ENCODE assay signal across 13 mouse cellular contexts in genomic region chr11:115614346-115615107, GRCm38 (mm10). TPM values are rescaled to one million over a fixed set of nuclear protein-coding genes. Genes with fewer than 3 reads are reported as not detected.
DNase-seq lines count a peak whose midpoint lies in the region; ATAC-seq and TF ChIP-seq lines count a peak whose summit lies in the region.
"Had no signal": no experiment of that assay in that cellular context is flagged by ENCODE, and none has a peak within 500 bp of the region (broad histone marks: within the 10 kb centered on the region; RNA-seq: fewer than 3 reads in every experiment).

No protein-coding gene starts in this region.

- TF ChIP-seq CTCF in testis, adult 2 months (IDR thresholded peaks at IDR 0.05; ENCODE audit: control insufficient read depth, insufficient read depth, insufficient replicate concordance, low read depth, low read length): no peak

- peaks cover 17% of the 10 kb centered on the region for H3K4me1 ChIP-seq in intestine, embryonic 14.5 days (replicated peaks; ENCODE audit: control insufficient read depth, insufficient read depth, low read length)
- peaks cover 15% of the 10 kb centered on the region for H3K4me1 ChIP-seq in intestine, embryonic 16.5 days (ENCODE audit: control insufficient read depth, insufficient read depth, low read length)
- H3K4me1 ChIP-seq in testis, adult 2 months (ENCODE audit: control insufficient read depth, insufficient read depth, low read length): peaks cover 8% of the 10 kb centered on the region

- TF ChIP-seq POLR2A in testis, adult 2 months (IDR thresholded peaks at IDR 0.05; ENCODE audit: control insufficient read depth, low read depth, low read length): 0 out of 2 replicates have a peak, but pooled peaks have one; percentile 26

- DNase-seq in cerebellum, adult 11-12 months: peak; percentile 54
- DNase-seq in cerebellum, postnatal 4 days (ENCODE audit: low spot score in 2 of 2): no peak
- DNase-seq in intestine, embryonic 14.5 days (ENCODE audit: low spot score): no peak
- no peak for DNase-seq in testis, postnatal 14 days (ENCODE audit: low spot score)
- DNase-seq in gastrocnemius, postnatal 10 days: no peak
- DNase-seq: layer of hippocampus, postnatal 36 days; lung, postnatal 10 days; right cerebral cortex, postnatal 4 days; thymus, adult 2 months had no signal

- H3K9ac ChIP-seq in intestine, embryonic 14.5 days (ENCODE audit: low read length): no peak overlapping the region
- H3K9ac ChIP-seq in intestine, embryonic 16.5 days (ENCODE audit: low read depth, low read length): no peak overlapping the region

- no peaks in the 10 kb centered on the region for H3K9me3 ChIP-seq in intestine, embryonic 14.5 days (ENCODE audit: control insufficient read depth, low read length)
- H3K9me3 ChIP-seq in intestine, embryonic 16.5 days (ENCODE audit: control insufficient read depth, low read length): no peaks in the 10 kb centered on the region
- H3K9me3 ChIP-seq: limb, embryonic 13.5 days had no signal

- no peak for ATAC-seq in intestine, embryonic 14.5 days (replicated peaks; ENCODE audit: low FRiP score, low TSS enrichment, low read depth)
- ATAC-seq in intestine, embryonic 16.5 days: no peak
- no peak for ATAC-seq in activated CD4-positive, CD25-positive, alpha-beta regulatory T cell, adult 4 months

- H3K36me3 ChIP-seq in intestine, embryonic 14.5 days (ENCODE audit: control insufficient read depth, insufficient read depth, low read length): peaks cover 28% of the 10 kb centered on the region
- no peaks in the 10 kb centered on the region for H3K36me3 ChIP-seq in intestine, embryonic 16.5 days (ENCODE audit: control insufficient read depth, insufficient read depth, low read length)
- H3K36me3 ChIP-seq in testis, adult 2 months (ENCODE audit: control insufficient read depth, insufficient read depth, low read length): peaks cover 3% of the 10 kb centered on the region

- H3K27ac ChIP-seq in intestine, embryonic 14.5 days (ENCODE audit: low read depth): peak overlapping the region; percentile 27; the same call in 1 of the 2 replicates
- no peak overlapping the region for H3K27ac ChIP-seq in intestine, embryonic 16.5 days (ENCODE audit: low read length)
- H3K27ac ChIP-seq in testis, adult 2 months (ENCODE audit: control insufficient read depth, insufficient read depth, low read depth, low read length): no peak overlapping the region; the same call in 1 of the 2 replicates
- H3K27ac ChIP-seq: limb, embryonic 13.5 days had no signal

- 81% methylated on average over 10 of the region's 10 CpGs for WGBS in intestine, embryonic 14.5 days
- WGBS in intestine, embryonic 16.5 days: 85% methylated on average over 10 of the region's 10 CpGs

- H3K4me3 ChIP-seq in intestine, embryonic 14.5 days (ENCODE audit: low read depth, low read length): no peak overlapping the region
- H3K4me3 ChIP-seq in intestine, embryonic 16.5 days (ENCODE audit: low read length): no peak overlapping the region
- no peak overlapping the region for H3K4me3 ChIP-seq in testis, adult 2 months (ENCODE audit: control insufficient read depth, low read depth, low read length)
- H3K4me3 ChIP-seq: limb, embryonic 13.5 days had no signal

- no peak overlapping the region for H3K4me2 ChIP-seq in intestine, embryonic 14.5 days (ENCODE audit: low read length)
- H3K4me2 ChIP-seq in intestine, embryonic 16.5 days (ENCODE audit: low read depth, low read length): no peak overlapping the region

- H3K27me3 ChIP-seq in intestine, embryonic 14.5 days (replicated peaks; ENCODE audit: control insufficient read depth, insufficient read depth, low read length): no peaks in the 10 kb centered on the region
- no peaks in the 10 kb centered on the region for H3K27me3 ChIP-seq in intestine, embryonic 16.5 days (replicated peaks; ENCODE audit: control insufficient read depth, insufficient read depth, low read length)
- H3K27me3 ChIP-seq in testis, adult 2 months (ENCODE audit: control insufficient read depth, insufficient read depth, low read length): no peaks in the 10 kb centered on the region
- H3K27me3 ChIP-seq: limb, embryonic 13.5 days had no signal

RNA-seq across cellular contexts. Expression of gene Mif4gd, which starts 1.8 kb away (rescaled TPM):
- polyA plus RNA-seq in intestine, embryonic 14.5 days (2014; fragmentation: Nextera tagmentation; extraction: Ambion mirVana): 26.2 and 28.3 TPM in 2 replicates
- 33.5 and 34.5 TPM in 2 replicates for polyA plus RNA-seq in intestine, embryonic 16.5 days (2015; fragmentation: Nextera tagmentation; extraction: Ambion mirVana)
- polyA plus RNA-seq in testis, adult 2 months (2012; rRNA removed): 383 and 445 TPM in 2 replicates
- 100 to 1,000 TPM; 230 to 231 TPM for polyA plus RNA-seq in activated CD4-positive, CD25-positive, alpha-beta regulatory T cell, adult 4 months (2017; shearing (Covaris generic))
- 10 to 100 TPM; 38.3 to 38.7 TPM for total RNA-seq in gastrocnemius, postnatal 10 days (2021)

RNA-seq across cellular contexts. Expression of gene Gga3, which starts 10.7 kb away (rescaled TPM):
- 19.2 and 20.8 TPM in 2 replicates for polyA plus RNA-seq in intestine, embryonic 14.5 days (2014; fragmentation: Nextera tagmentation; extraction: Ambion mirVana)
- 16.8 and 18.8 TPM in 2 replicates for polyA plus RNA-seq in intestine, embryonic 16.5 days (2015; fragmentation: Nextera tagmentation; extraction: Ambion mirVana)
- polyA plus RNA-seq in testis, adult 2 months (2012; rRNA removed): 19.8 and 21.1 TPM in 2 replicates
- polyA plus RNA-seq in activated CD4-positive, CD25-positive, alpha-beta regulatory T cell, adult 4 months (2017; shearing (Covaris generic)): 10 to 100 TPM; 23.1 to 26.5 TPM
- total RNA-seq in gastrocnemius, postnatal 10 days (2021): 10 to 100 TPM in 1 of 2 experiments, 1 to 10 TPM in 1; 9.3 to 21.6 TPM

RNA-seq across cellular contexts. Expression of gene Mrps7, which starts 10.8 kb away (rescaled TPM):
- 94.0 and 105 TPM in 2 replicates for polyA plus RNA-seq in intestine, embryonic 14.5 days (2014; fragmentation: Nextera tagmentation; extraction: Ambion mirVana)
- 90.0 and 103 TPM in 2 replicates for polyA plus RNA-seq in intestine, embryonic 16.5 days (2015; fragmentation: Nextera tagmentation; extraction: Ambion mirVana)
- polyA plus RNA-seq in testis, adult 2 months (2012; rRNA removed): 9.3 and 10.9 TPM in 2 replicates
- polyA plus RNA-seq in activated CD4-positive, CD25-positive, alpha-beta regulatory T cell, adult 4 months (2017; shearing (Covaris generic)): 10 to 100 TPM; 28.2 to 29.8 TPM
- 10 to 100 TPM; 61.1 to 71.6 TPM for total RNA-seq in gastrocnemius, postnatal 10 days (2021)

RNA-seq across cellular contexts. Expression of gene Slc25a19, which starts 13.6 kb away (rescaled TPM):
- 23.3 and 26.4 TPM in 2 replicates for polyA plus RNA-seq in intestine, embryonic 14.5 days (2014; fragmentation: Nextera tagmentation; extraction: Ambion mirVana)
- polyA plus RNA-seq in intestine, embryonic 16.5 days (2015; fragmentation: Nextera tagmentation; extraction: Ambion mirVana): 30.3 and 31.3 TPM in 2 replicates
- 33.7 and 35.8 TPM in 2 replicates for polyA plus RNA-seq in testis, adult 2 months (2012; rRNA removed)
- polyA plus RNA-seq in activated CD4-positive, CD25-positive, alpha-beta regulatory T cell, adult 4 months (2017; shearing (Covaris generic)): 10 to 100 TPM; 68.7 to 90.3 TPM
- total RNA-seq in gastrocnemius, postnatal 10 days (2021): 10 to 100 TPM; 39.7 to 40.0 TPM

RNA-seq across cellular contexts. Expression of gene Nup85, which starts 50.3 kb away (rescaled TPM):
- 192 TPM in 2 replicates for polyA plus RNA-seq in intestine, embryonic 14.5 days (2014; fragmentation: Nextera tagmentation; extraction: Ambion mirVana)
- polyA plus RNA-seq in intestine, embryonic 16.5 days (2015; fragmentation: Nextera tagmentation; extraction: Ambion mirVana): 115 and 134 TPM in 2 replicates
- polyA plus RNA-seq in testis, adult 2 months (2012; rRNA removed): 36.3 and 42.6 TPM in 2 replicates
- polyA plus RNA-seq in activated CD4-positive, CD25-positive, alpha-beta regulatory T cell, adult 4 months (2017; shearing (Covaris generic)): 10 to 100 TPM; 36.8 to 39.0 TPM
- 10 to 100 TPM; 23.5 to 33.2 TPM for total RNA-seq in gastrocnemius, postnatal 10 days (2021)
